Mouse (Mus musculus): ENCODE results near the gene Clock.

Clock gene

GRCm38 (mm10) chr5:76179791-76180190, 124.8 kb downstream of the Clock start:
- no peak for DNase-seq (ENCODE audit: low read depth, low spot score)

DNA sequence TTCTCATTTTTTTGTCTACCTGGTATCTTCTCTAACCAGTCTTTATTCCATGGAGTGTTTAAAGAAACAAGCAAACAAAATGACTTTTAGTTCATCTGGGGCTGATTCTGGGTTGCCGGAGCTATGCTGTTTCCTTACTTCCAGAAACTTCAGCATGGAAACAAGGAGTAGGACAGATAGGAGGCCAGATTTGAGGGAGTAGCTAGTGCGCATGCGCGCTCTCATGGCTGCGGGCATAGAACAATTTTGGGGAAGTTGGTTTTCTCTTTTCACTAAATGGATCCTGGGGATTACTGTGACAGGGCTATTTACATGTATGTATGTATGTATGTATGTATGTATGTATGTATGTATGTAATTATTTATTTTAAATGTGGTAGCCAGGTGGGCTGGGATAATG, 125.4 kb downstream of the Clock start:
- DNase-seq (ENCODE audit: low read depth, low spot score): no peak

GRCm38 (mm10) chr5:76177664-76178063, 126.9 kb downstream of the Clock start:
- no peak for DNase-seq (ENCODE audit: low read depth, low spot score)

DNA sequence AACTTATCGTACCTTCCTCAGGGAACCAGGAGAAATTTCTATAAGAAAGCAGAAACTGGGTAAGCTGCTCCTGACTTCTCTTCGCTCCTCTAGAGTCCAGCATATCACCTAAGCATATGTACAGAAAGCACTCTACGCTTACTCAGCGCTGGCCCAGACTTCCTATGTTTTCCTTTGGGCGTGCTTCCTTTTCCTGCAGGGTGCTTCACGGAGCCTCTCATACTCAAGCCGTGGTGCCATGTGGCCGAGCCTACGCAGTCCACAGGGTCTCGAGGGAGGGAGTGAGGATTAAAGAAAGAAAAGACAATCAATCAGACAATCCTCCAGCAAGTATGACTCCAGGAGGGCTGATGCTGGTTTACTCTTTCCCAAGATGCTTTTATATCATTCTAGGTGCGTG, 127.8 kb downstream of the Clock start:
- DNase-seq (ENCODE audit: low read depth, low spot score): no peak

DNA sequence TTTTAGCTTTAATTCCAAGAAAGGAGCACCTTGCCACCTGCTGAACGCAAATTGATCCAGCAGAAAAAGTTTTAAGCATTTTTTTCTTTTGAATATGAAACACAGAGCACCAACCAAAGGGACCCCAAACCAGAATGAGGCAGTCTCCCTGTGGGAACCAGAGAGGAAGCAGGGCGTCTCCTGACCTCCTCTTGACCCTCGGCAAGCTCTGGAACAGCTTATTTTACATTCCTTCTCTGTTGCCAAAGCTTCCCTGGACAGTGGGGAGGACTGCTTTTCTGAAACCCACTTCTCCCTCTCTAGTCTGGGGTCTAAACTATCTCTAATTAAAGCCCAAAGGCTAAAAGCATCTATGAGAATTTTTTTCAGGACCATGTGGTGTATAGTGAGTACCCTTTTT, 128.2 kb downstream of the Clock start:
- DNase-seq (ENCODE audit: low read depth, low spot score): no peak

GRCm38 (mm10) chr5:76175051-76175450, 129.5 kb downstream of the Clock start:
- DNase-seq (ENCODE audit: low read depth, low spot score): no peak

- DNase-seq (ENCODE audit: low read depth, low spot score): no peak
Observed at GRCm38 (mm10) chr5:76171039-76171438, 133.6 kb downstream of the Clock start.

- DNase-seq (ENCODE audit: low read depth, low spot score): no peak
Observed at GRCm38 (mm10) chr5:76170522-76170921, 134.1 kb downstream of the Clock start.

DNA sequence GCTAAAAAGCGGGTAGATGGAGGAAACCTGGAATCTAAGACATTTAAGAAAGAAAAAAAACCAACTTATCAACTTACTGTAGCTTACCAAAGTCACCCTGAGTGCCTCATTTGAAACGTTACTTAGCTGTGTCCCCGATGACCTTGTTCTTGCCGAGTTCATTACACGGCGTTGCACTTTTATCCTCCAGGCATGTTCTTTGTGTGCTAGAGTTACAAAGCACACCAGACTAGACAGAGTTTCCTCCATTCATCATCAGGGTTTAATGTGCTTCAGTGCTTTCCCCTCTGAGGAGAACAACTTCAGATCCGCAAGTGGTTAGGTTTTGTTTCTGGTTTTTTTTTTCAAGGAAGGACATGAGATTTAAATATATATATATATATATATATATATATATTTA, 139.8 kb downstream of the Clock start:
- no peak for DNase-seq (ENCODE audit: low read depth, low spot score)

DNA sequence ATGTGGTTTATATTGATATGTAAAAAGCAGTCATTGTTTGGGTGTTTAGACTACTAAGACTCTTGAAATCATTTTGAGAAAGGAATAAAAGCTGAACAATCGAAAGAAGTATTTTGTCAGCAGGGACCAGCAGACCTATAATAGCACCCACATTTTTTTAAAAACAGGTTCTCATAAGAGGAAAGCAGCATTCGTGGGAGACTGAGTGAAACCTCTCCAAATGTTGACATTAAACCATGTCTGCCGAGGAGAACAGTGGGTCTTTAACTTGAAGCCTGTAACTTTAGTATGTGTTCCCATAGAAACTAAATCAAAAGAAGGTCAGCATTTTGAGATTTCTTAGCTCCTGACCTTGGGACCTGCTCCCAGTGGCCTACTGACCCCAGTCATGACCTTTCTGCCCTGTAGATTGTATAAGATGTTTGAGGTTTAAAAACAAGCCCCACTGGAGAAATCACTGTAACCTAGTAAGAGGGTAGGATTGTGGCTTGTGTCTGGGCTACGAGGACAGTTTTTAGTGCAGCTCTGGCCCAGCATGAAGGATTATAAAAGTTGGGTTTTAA, 140.7 kb downstream of the Clock start:
- no peak for DNase-seq (ENCODE audit: low read depth, low spot score)

DNA sequence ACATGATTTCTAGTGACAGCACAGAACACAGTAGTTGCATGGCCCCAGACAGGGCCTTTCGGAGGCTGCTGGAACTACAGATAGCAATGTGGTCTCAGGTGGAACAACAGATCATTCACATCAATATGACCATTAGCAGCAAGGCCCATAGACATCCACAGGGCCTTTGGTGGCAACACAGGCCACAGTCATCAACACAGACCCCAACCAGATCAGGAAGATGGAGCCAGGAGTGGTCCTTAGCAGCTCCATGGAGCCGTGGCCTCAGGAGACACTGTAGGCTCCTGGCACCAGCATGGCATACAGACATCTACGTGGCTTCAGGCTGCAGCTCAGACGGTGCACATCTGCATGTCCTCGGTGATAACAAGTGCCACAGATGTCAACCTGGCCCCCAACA, 141.7 kb downstream of the Clock start:
- no peak for DNase-seq (ENCODE audit: low read depth, low spot score)

- no peak for DNase-seq (ENCODE audit: low read depth, low spot score)
Observed at GRCm38 (mm10) chr5:76161491-76161890, 143.1 kb downstream of the Clock start.

GRCm38 (mm10) chr5:76160086-76160485, 144.5 kb downstream of the Clock start:
- no peak for DNase-seq (ENCODE audit: low read depth, low spot score)
